Mouse (Mus musculus): ENCODE measurements around the gene Tubg2. TPM values are rescaled to one million over a fixed set of nuclear protein-coding genes. Genes with fewer than 3 reads are reported as not detected.

Gene Tubg2
- polyA plus RNA-seq, 1 experiment from 2014 or later, result 7.6 TPM

DNA sequence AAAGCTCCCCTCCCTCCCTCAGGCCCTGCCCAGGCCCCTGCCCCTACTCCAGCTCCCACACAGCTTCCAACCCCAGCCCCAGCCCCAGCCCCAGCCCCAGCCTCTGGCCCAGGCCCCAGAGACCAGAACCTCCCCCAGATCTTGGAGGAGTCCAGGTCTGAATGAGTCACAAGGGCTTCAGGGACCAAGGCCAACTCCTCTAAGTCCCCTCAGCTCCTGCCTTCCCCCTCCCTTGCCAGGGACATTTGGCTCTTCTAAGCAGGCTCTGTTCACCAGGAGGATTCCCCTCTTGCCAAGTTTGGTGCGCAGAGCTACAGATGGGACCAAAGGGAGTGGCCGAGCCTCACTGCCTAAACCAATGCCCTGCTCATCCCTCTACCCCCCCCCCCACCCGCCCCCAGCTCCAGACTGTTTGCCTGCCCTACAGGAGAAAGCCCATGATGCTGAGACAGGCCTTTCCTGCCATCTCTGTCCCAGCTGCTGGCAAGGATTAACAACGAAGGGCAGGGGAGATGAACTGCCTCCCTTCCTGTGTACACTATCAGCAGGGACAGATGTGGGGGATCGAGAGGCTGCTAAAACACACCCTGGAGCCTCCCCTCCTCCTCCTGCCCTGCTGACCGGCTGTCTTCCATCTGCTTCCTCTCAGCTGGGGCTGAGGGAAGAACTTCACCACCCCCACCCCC is 33.9 kb downstream of the Tubg2 start:
- Histone ChIP-seq H3K36me3 (replicated peaks) (no peaks in the 10 kb centered on the region), H3K4me2 (no peak overlapping the region), H3K4me1 (peaks cover 23% of the 10 kb centered on the region), H3K27me3 (no peaks in the 10 kb centered on the region), H3K9ac (peak overlapping the region; percentile 25; the same call in 1 of the 2 replicates), H3K27ac (peak overlapping the region; percentile 84), H3K9me3 (no peaks in the 10 kb centered on the region), H3K4me3 (replicated peaks) (no peak overlapping the region)
- peak; percentile 71 for ATAC-seq (ENCODE audit: low FRiP score)
- WGBS, result 20% methylated on average over 6 of the region's 6 CpGs

DNA sequence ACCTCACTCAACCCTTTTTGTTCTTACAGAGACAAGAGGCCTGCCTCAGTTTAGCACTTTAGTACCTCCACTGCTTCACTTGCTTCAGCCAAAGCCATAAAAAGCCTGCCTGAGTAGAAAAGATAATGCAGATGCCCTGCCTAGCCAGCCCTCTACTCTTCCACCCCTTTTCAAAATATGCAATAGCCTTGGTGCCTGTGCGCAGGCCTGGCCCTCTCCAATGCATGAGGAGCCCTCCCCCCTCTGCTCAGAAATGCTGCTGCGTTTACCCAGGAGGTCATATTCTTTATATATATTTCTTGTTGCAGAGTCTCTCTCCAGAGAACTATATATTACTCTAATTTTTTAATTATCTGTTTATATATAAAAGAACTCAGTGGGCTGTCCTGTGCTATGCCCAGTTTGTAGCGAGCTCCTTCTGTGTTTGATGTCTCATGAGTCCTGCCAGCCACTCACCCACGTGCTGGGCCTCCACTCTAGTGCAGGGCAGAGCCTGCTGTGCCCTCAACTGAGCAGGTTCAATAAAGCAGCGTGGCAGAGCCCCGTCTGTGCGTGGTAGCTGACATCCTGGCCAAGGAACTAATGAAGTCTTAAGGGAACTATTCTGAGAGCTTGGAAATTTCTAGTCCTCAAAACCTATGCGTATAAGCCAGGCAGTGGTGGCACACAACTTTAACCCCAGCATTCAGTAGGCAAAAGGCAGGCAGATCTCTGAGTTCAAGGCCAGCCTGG is 34.6 kb downstream of the Tubg2 start:
- Histone ChIP-seq H3K4me3 (replicated peaks) (no peak overlapping the region), H3K27ac (peak overlapping the region; percentile 84), H3K4me1 (peaks cover 23% of the 10 kb centered on the region), H3K4me2 (no peak overlapping the region), H3K9me3 (no peaks in the 10 kb centered on the region), H3K9ac (peak overlapping the region; percentile 25; the same call in 1 of the 2 replicates), H3K27me3 (no peaks in the 10 kb centered on the region), H3K36me3 (replicated peaks) (no peaks in the 10 kb centered on the region)
- 54% methylated on average over 8 of the region's 8 CpGs for WGBS
- ATAC-seq (ENCODE audit: low FRiP score), result peak; percentile 53

DNA sequence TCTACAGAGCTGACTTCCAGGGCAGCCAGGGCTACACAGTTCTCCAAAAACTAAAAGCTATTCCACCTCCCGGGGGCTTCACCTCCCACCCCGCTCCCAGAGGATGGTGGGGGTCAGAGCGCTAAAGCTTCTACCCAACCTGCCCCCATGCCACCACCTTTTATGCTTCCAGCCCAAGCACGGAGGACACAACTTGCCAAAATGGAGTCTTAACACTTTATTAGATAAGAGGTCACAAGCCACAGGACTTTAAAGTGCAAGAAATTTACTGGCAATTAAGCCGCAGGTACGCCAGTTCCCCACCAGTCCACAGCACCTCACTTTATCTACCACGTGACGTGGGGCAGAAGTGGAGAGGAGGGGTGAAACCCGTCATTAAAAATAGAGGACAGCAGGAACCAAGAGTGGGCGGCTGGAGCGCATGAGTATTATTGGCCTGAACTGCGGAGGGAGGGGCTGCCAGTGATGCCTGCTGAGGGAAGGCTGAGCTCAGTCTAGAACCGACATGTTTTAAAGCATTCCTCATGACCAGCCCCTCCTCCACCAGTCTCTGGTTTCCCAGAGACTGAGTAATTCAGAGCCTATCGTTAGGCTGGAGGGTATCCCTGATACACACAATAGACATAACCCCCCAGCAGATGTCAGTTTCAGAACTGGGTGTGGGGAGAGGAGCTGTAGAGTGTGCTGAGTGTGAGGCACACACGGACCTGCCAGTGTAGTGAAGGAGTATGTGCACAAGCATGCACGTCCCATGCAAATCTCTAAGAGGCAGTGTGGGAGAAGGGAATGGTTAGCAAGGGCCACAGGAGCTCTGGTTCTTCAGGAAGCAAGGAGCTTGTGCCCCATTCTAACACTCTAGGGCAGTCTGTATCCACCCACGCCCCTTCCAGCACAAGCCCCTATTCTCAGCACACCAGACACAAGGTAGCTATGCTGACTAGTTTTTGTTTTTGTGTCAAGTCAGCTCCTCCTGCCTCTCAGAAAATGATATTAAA is 35.5 kb downstream of the Tubg2 start:
- no peaks in the 10 kb centered on the region for H3K36me3 ChIP-seq (replicated peaks)
- no peak overlapping the region for H3K9ac ChIP-seq
- peaks cover 23% of the 10 kb centered on the region for H3K4me1 ChIP-seq
- no peaks in the 10 kb centered on the region for H3K27me3 ChIP-seq
- H3K4me3 ChIP-seq (replicated peaks), result no peak overlapping the region
- WGBS, result 57% methylated on average over 17 of the region's 17 CpGs
- ATAC-seq (ENCODE audit: low FRiP score), result no peak
- no peak overlapping the region for H3K27ac ChIP-seq
- no peak overlapping the region for H3K4me2 ChIP-seq
- no peaks in the 10 kb centered on the region for H3K9me3 ChIP-seq

DNA sequence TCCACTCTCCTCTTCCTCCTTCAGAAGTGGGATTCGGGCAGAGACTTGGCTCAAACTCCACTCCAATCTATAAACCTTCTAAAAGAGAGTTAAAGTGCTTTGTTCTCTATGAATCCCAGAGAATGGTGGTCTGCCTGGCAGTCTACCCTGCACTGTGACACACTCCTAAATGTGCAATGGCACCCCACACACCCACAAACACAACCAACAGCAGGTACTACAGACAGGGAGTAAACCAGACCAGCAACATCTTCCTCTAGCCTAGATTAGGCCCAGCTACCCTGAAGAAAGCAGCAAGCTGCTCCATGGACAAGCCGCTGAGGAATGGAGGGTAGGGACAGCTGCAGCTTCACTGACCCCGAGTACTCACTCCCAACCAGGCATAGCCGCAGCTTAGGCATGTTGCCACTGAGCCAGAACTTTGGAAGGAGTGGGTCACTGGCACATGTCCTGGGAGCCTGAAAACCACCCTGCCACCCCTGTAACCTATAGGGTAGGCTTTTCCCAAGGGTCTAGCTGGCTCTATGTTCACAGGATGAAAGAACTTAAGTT is 36.3 kb downstream of the Tubg2 start:
- H3K4me3 ChIP-seq (replicated peaks), result no peak overlapping the region
- H3K9me3 ChIP-seq, result no peaks in the 10 kb centered on the region
- 80% methylated on average over 4 of the region's 4 CpGs for WGBS
- no peak overlapping the region for H3K27ac ChIP-seq
- no peaks in the 10 kb centered on the region for H3K36me3 ChIP-seq (replicated peaks)
- H3K4me2 ChIP-seq, result no peak overlapping the region
- H3K4me1 ChIP-seq, result peaks cover 23% of the 10 kb centered on the region
- H3K27me3 ChIP-seq, result no peaks in the 10 kb centered on the region
- H3K9ac ChIP-seq, result no peak overlapping the region
- ATAC-seq (ENCODE audit: low FRiP score), result no peak

DNA sequence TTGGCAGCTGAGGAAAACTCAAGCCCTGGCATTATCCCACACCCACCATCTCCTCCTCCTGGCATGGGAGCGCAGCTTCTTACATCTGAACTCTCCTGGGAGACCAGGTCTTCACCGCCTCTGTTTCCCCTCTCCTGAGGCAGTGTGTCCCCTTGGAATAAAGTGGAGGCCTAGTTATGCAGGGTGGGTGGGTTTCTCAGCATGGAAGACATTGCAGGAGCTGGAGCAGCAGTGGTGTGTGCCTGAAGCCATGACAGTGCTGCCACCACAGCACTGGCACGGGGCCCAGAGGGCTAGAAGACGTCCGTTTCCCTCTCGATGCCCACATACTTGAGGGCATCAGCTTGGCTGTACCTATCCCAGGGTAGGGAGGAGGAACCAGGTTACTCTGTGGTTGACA is 36.9 kb downstream of the Tubg2 start:
- Histone ChIP-seq H3K36me3 (replicated peaks) (no peaks in the 10 kb centered on the region), H3K4me2 (no peak overlapping the region), H3K27ac (no peak overlapping the region), H3K9ac (no peak overlapping the region), H3K4me3 (replicated peaks) (no peak overlapping the region), H3K27me3 (no peaks in the 10 kb centered on the region), H3K9me3 (no peaks in the 10 kb centered on the region), H3K4me1 (peaks cover 23% of the 10 kb centered on the region)
- 90% methylated on average over 6 of the region's 6 CpGs for WGBS
- no peak for ATAC-seq (ENCODE audit: low FRiP score)

DNA sequence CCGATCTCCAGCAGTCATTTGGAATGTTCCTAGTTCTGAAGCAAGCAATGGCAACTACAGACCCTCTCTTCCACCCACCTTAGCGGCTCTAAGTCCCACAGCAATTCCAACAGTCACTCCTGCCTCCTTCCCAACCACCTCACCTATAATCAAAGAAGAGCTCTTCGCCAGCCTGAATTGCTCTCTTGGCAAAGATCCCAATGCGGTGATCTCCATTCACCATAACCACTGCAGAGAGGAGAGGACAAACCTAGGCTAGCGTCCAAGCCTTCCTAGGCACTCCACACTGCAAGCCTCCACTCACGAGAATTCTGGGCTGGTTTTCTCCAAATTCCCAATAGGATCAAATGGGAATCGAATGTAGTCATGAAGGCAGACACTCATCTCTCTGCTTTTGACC is 37.4 kb downstream of the Tubg2 start:
- H3K36me3 ChIP-seq (replicated peaks), result no peaks in the 10 kb centered on the region
- H3K4me1 ChIP-seq, result peaks cover 23% of the 10 kb centered on the region
- H3K4me3 ChIP-seq (replicated peaks), result no peak overlapping the region
- H3K27ac ChIP-seq, result no peak overlapping the region
- H3K27me3 ChIP-seq, result no peaks in the 10 kb centered on the region
- ATAC-seq (ENCODE audit: low FRiP score), result no peak
- no peak overlapping the region for H3K9ac ChIP-seq
- H3K4me2 ChIP-seq, result no peak overlapping the region
- 91% methylated on average over 7 of the region's 7 CpGs for WGBS
- H3K9me3 ChIP-seq, result no peaks in the 10 kb centered on the region

DNA sequence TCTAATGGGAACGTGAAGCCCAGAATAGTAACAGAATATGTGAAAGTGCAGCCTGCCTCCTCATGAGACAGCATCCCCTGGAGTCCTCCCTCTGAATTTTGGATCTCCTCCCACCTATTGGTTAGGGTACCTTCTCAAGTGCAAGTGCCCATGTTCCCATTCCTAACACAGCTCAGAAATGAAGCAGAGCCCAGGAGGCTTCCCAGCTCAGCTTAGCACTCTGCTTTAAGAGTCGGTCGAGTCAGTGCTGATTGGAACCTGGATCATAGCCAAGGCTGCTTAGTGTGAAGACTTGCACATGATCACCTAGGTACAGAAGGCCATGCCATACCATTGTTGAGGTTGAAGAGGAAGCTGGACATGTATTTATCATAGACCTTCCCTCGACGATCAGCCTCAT is 38.4 kb downstream of the Tubg2 start:
- WGBS, result 83% methylated on average over 5 of the region's 5 CpGs
- Histone ChIP-seq H3K36me3 (replicated peaks) (no peaks in the 10 kb centered on the region; the same call in 1 of the 2 replicates), H3K27me3 (no peaks in the 10 kb centered on the region), H3K4me1 (peaks cover 20% of the 10 kb centered on the region), H3K27ac (no peak overlapping the region), H3K4me3 (replicated peaks) (no peak overlapping the region), H3K9ac (no peak overlapping the region), H3K4me2 (no peak overlapping the region), H3K9me3 (no peaks in the 10 kb centered on the region)
- ATAC-seq (ENCODE audit: low FRiP score), result no peak

DNA sequence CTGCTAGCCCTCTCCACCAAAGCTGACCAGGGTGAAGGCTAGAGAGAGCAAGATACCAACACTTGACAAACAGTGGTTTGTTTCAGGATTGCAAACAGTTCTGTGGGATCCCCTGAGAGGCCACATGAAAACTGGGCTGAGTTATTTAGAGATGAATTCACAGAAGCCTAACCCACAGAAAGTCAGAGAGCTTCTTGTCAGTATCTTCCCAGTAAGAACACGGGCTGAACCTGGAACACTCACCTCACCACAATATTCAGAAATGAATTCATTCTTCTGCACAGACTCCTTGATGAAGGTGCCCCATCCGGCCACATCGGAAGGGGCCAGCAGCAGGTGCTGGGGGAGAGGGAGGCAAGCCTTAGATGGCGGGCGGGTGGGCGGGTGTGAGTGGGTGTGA is 38.9 kb downstream of the Tubg2 start:
- no peaks in the 10 kb centered on the region for H3K27me3 ChIP-seq
- no peak overlapping the region for H3K27ac ChIP-seq
- no peak for ATAC-seq (ENCODE audit: low FRiP score)
- H3K4me1 ChIP-seq, result peaks cover 16% of the 10 kb centered on the region
- H3K4me2 ChIP-seq, result no peak overlapping the region
- no peak overlapping the region for H3K4me3 ChIP-seq (replicated peaks)
- no peak overlapping the region for H3K9ac ChIP-seq
- no peaks in the 10 kb centered on the region for H3K9me3 ChIP-seq
- no peaks in the 10 kb centered on the region; the same call in 1 of the 2 replicates for H3K36me3 ChIP-seq (replicated peaks)
- WGBS, result 90% methylated on average over 6 of the region's 6 CpGs

DNA sequence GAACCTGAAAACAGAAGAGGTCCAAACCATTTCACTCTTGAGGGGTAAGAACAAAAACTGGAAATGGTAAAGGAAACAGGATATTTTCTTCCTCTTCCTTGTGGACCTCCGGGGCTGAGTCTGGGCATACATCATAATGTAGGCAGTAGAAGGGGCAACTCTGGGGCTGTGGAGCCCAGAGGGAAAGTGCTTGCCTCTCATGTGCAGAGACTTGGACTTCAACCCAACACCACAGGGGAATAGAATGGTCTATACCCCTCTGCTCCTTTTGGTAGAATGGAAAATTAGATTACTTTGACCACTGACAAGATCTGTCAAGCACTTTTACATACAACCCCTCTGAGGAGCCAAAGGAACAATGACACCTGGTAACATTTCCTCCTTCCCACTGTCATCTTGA is 39.4 kb downstream of the Tubg2 start:
- no peak for ATAC-seq (ENCODE audit: low FRiP score)
- H3K36me3 ChIP-seq (replicated peaks), result no peaks in the 10 kb centered on the region; the same call in 1 of the 2 replicates
- WGBS, result 100% methylated on average over 1 of the region's 1 CpGs

DNA sequence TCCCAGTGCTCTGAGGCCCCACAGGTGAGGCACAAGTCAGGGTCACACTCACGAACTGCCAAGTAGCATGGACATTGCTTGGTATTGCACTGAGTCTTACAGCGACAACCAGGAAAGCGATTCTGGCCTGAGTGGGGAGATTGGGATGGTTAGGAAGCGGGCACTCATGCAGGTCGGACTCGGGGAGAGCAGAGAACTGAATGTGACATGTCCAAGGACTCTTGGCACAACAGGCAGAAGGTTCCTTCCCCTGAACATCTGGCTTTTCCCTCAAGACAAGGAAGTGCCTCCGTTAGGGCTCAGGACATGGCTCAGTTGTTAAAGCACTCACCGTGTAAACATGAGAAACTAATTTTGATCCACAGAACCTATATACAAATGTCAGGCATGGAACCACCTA is 39.9 kb downstream of the Tubg2 start:
- H3K4me1 ChIP-seq, result peaks cover 6% of the 10 kb centered on the region; the same call in 1 of the 2 replicates
- ATAC-seq (ENCODE audit: low FRiP score), result no peak
- no peak overlapping the region for H3K4me2 ChIP-seq
- no peak overlapping the region for H3K9ac ChIP-seq
- H3K9me3 ChIP-seq, result no peaks in the 10 kb centered on the region
- no peak overlapping the region for H3K4me3 ChIP-seq (replicated peaks)
- H3K36me3 ChIP-seq (replicated peaks), result no peaks in the 10 kb centered on the region; the same call in 1 of the 2 replicates
- 87% methylated on average over 8 of the region's 8 CpGs for WGBS
- H3K27me3 ChIP-seq, result no peaks in the 10 kb centered on the region
- H3K27ac ChIP-seq, result no peak overlapping the region

More for the DNA sequence above, 39.4 kb downstream of the Tubg2 start:
- Histone ChIP-seq H3K9me3 (no peaks in the 10 kb centered on the region), H3K27ac (no peak overlapping the region), H3K4me1 (peaks cover 11% of the 10 kb centered on the region), H3K9ac (no peak overlapping the region), H3K4me3 (replicated peaks) (no peak overlapping the region), H3K27me3 (no peaks in the 10 kb centered on the region), H3K4me2 (no peak overlapping the region)

DNA sequence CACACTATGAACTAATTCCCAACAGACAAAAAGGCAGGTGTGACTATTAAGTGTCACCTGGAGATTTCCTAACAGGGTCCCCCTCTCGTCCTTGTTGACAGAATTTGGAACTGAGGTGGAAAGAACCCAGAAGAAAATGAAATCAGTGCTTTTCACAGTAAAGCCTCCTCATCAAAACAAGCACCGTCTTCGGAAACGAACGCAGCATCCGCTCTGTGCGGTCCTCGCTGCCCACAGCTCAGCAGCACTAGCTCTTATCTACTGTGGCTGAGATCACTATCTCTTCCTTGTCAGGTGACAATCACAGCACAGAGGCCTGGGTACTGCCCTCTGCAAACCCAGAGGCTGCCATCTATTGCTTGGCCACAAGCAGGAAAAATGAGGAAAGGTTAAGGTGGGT is 40.5 kb downstream of the Tubg2 start:
- WGBS, result 93% methylated on average over 8 of the region's 8 CpGs

DNA sequence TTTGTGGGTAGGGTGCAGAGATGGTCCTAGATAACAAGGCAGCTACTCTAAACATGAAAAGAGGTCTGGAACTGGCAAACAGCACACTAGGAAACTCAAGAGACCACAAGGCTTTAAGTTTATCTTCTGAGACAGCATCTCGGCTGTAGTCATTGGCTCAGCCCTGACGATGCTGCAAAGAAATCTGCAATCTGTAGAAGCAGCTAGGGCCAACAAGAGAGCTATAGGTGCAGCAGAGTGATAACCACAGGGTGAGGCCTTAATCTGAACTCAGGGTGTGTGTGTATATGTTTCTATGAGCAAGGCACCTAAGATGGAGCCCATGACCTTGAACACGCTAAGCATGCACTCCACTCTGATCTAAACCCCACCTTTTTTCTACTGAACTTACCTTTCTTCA is 43.8 kb downstream of the Tubg2 start:
- Histone ChIP-seq H3K9me3 (no peaks in the 10 kb centered on the region), H3K9ac (no peak overlapping the region), H3K4me3 (replicated peaks) (no peak overlapping the region), H3K27ac (no peak overlapping the region), H3K36me3 (replicated peaks) (peaks cover 9% of the 10 kb centered on the region), H3K4me2 (no peak overlapping the region), H3K27me3 (no peaks in the 10 kb centered on the region), H3K4me1 (0 out of 2 replicates have a peak, but pooled peaks cover 4% of the 10 kb centered on the region)
- WGBS, result 92% methylated on average over 3 of the region's 3 CpGs
- ATAC-seq (ENCODE audit: low FRiP score), result no peak

More for the DNA sequence above, 40.5 kb downstream of the Tubg2 start:
- H3K4me3 ChIP-seq (replicated peaks), result no peak overlapping the region
- no peak for ATAC-seq (ENCODE audit: low FRiP score)
- no peaks in the 10 kb centered on the region for H3K27me3 ChIP-seq
- no peak overlapping the region for H3K4me2 ChIP-seq
- H3K36me3 ChIP-seq (replicated peaks), result no peaks in the 10 kb centered on the region; the same call in 1 of the 2 replicates
- H3K27ac ChIP-seq, result no peak overlapping the region
- no peaks in the 10 kb centered on the region for H3K9me3 ChIP-seq
- peaks cover 8% of the 10 kb centered on the region; the same call in 1 of the 2 replicates for H3K4me1 ChIP-seq
- no peak overlapping the region for H3K9ac ChIP-seq

Data from forebrain, embryonic 12.5 days (tissue).